Mouse (Mus musculus) spleen, adult 2 months (tissue): ENCODE measurements around the gene Zfp786.

Source experiments
- CTCF ChIP-seq: fragments of 200-500 bp; IDR thresholded peaks from 2 replicates; pipeline ENCODE4 v1.5.1; 2011; ENCODE audit warnings: mild to moderate bottlenecking, inconsistent platforms; ENCODE audit not compliant: insufficient read depth, insufficient read length, insufficient replicate concordance; ENCODE audit errors: extremely low read depth
- POLR2A ChIP-seq: fragments of 200-500 bp; IDR thresholded peaks from 2 replicates; pipeline ENCODE4 v1.6.1; 2011; ENCODE audit warnings: low read depth, low read length, inconsistent platforms

GRCm38 (mm10) chr6:47841831-47842230, 11.2 kb upstream of the Zfp786 start:
- TF ChIP-seq CTCF = no peak
- no peak for TF ChIP-seq POLR2A
